Mouse (Mus musculus) midbrain, embryonic 11.5 days (tissue): ENCODE results near the gene Vtn. TPM values are rescaled to one million over a fixed set of nuclear protein-coding genes. Genes with fewer than 3 reads are reported as not detected.
A peak's percentile ranks its signal among the peaks of the same experiment; 100 is the strongest.

ENCODE experiments used
- ATAC-seq: fragments of 200-750 bp; cut with Nextera tagmentation; 2 replicates; pipeline ENCODE4 v1.8.0; 2017; ENCODE audit warnings: moderate TSS enrichment, moderate library complexity; ENCODE audit not compliant: low FRiP score
- DNase-seq: peaks from one replicate; pipeline ENCODE4 v3.0.0; 2015; ENCODE audit warnings: low spot score; ENCODE audit errors: missing footprints
- H3K27ac ChIP-seq: fragments of 300-500 bp; sonication (generic); 2 replicates; pipeline ENCODE4 v1.5.1; 2014; ENCODE audit warnings: low read depth, low read length
- H3K27me3 ChIP-seq: fragments of 300-500 bp; sonication (generic); 2 replicates; pipeline ENCODE4 v1.6.1; 2014; ENCODE audit warnings: mild to moderate bottlenecking, low read length, moderate library complexity, mixed read lengths; ENCODE audit not compliant: control insufficient read depth, insufficient read depth
- H3K36me3 ChIP-seq: fragments of 300-500 bp; sonication (generic); 2 replicates; pipeline ENCODE4 v1.6.1; 2014; ENCODE audit warnings: mild to moderate bottlenecking, low read length, moderate library complexity, mixed read lengths; ENCODE audit not compliant: control insufficient read depth, insufficient read depth
- H3K4me1 ChIP-seq: fragments of 300-500 bp; sonication (generic); 2 replicates; pipeline ENCODE4 v1.6.1; 2014; ENCODE audit warnings: low read length; ENCODE audit not compliant: control insufficient read depth, insufficient read depth
- H3K4me2 ChIP-seq: fragments of 300-500 bp; sonication (generic); 2 replicates; pipeline ENCODE4 v1.6.1; 2014; ENCODE audit warnings: mild to moderate bottlenecking, moderate library complexity
- H3K4me3 ChIP-seq: fragments of 300-500 bp; sonication (generic); 2 replicates; pipeline ENCODE4 v1.5.1; 2014; ENCODE audit warnings: low read depth, low read length
- H3K9ac ChIP-seq: fragments of 300-500 bp; sonication (generic); 2 replicates; pipeline ENCODE4 v1.6.1; 2014; ENCODE audit warnings: low read length
- H3K9me3 ChIP-seq: fragments of 300-500 bp; sonication (generic); 2 replicates; pipeline ENCODE4 v1.6.1; 2016; ENCODE audit warnings: low read length; ENCODE audit not compliant: control insufficient read depth
- WGBS: fragments of 180-500 bp; shearing (Covaris S2); extraction: QIAGEN DNeasy Blood & Tissue Kit; methylation state at CpG from one replicate; pipeline ENCODE4 v1.1.7; 2014; 5-methylcytosine and 5-hydroxymethylcytosine counted together
- polyA plus RNA-seq: library from polyadenylated mRNA; unstranded; fragments of >200 nt; fragmentation: Nextera tagmentation; extraction: Ambion mirVana; gene quantifications from 2 replicates; pipeline ENCODE4 v1.2.1, GENCODE M21; 2014

Gene Vtn
- polyA plus RNA-seq, 1 experiment from 2014 or later = 145 TPM

DNA sequence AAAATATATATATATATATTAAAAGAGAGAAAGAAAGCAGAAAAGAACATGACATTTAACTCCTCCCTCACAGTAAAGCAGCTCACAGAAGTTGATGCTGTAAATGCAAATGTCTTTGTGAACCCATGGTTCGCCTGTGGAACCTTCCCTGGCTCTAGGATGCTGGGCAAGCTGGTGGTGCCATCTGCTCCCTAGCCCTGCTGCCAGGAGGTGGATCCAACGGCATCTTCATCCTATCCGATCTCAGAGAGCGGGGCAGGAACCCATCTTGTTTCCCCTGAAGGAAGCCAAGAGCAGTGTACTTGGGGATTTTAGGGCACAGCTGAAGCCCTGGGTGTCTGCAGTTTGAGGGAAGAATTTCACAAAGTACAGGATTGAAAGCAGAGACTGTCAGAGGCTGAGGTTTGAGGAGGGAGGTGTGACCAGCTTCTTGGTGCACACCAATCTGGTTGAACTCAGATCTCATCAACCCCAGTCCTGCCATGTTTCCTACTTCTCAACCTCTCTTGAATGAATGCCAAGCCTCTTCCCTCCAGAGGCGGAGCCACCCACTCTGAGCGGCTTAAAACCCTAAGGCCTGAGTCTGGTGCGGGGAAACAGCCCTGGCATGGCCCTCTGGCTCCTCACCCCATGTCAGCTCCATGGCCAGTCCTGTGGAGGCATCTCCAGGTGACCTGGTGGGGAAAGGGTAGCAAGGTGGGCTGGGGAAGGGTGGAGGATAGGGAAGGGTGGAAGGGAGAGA, 4.2 kb downstream of the Vtn start, which contains the start of gene Sebox:
Sebox (plus strand) TSS at position 539 of the 742 bp plus-strand sequence.
- peaks cover 10% of the 10 kb centered on the region; the same call in 1 of the 2 replicates for H3K4me1 ChIP-seq
- H3K4me3 ChIP-seq = no peak within 1 kb of the TSS
- H3K27me3 ChIP-seq = no peaks in the 10 kb centered on the region
- H3K27ac ChIP-seq = no peak within 1 kb of the TSS
- H3K36me3 ChIP-seq = peaks cover 2% of the 10 kb centered on the region; the same call in 1 of the 2 replicates
- H3K9me3 ChIP-seq = no peaks in the 10 kb centered on the region
- DNase-seq (no peak), ATAC-seq (no peak)
- no peak within 1 kb of the TSS for H3K4me2 ChIP-seq
- 65% methylated on average over 7 of the region's 7 CpGs for WGBS
- no peak within 1 kb of the TSS for H3K9ac ChIP-seq

DNA sequence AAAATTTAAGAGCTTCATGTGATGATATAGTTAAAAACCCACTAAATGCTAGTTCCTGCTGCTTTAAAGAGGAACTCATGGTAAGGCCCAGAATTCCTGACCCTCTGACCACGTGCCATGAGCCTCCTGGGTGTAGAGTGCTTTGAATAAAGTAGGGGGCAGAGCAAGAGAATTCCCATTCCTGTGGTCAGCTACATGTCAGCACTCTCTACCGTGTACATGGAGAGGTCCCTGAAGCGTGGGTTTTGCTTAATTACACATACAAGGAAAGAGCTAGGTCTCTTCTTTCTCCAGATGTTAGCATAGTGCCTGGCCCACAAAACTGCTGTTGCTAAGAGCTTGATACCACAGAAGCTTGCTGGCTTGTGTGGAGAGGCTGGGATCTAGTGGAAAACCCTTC, 6.5 kb downstream of the Vtn start:
- DNase-seq (no peak), ATAC-seq (no peak)
- no peaks in the 10 kb centered on the region for H3K4me1 ChIP-seq
- H3K9ac ChIP-seq = no peak overlapping the region
- no peak overlapping the region for H3K4me2 ChIP-seq
- H3K27ac ChIP-seq = no peak overlapping the region
- H3K36me3 ChIP-seq = peaks cover 2% of the 10 kb centered on the region; the same call in 1 of the 2 replicates
- WGBS = 83% methylated on average over 3 of the region's 3 CpGs
- no peaks in the 10 kb centered on the region for H3K9me3 ChIP-seq
- no peak overlapping the region for H3K4me3 ChIP-seq
- no peaks in the 10 kb centered on the region for H3K27me3 ChIP-seq

DNA sequence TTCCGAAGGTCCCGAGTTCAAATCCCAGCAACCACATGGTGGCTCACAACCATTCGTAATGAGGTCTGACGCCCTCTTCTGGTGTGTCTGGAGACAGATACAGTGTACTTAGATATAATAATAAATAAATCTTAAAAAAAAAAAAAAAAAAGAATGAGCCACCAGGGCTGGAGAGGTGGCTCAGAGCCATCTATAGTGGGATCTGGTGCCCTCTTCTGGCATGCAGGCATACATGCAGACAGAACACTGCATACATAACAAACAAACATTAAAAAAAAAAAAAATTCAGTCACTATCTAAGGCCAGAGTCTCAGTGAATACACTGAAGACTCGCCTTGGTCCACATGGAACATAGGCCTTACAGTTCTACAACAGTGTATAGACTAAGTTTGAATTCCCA, 10.3 kb downstream of the Vtn start:
- H3K36me3 ChIP-seq = peaks cover 2% of the 10 kb centered on the region; the same call in 1 of the 2 replicates
- H3K9ac ChIP-seq = no peak overlapping the region
- H3K4me1 ChIP-seq = peaks cover 13% of the 10 kb centered on the region
- H3K4me2 ChIP-seq = no peak overlapping the region
- no peak overlapping the region for H3K27ac ChIP-seq
- 82% methylated on average over 5 of the region's 5 CpGs for whole genome bisulfite sequencing
- no peak overlapping the region for H3K4me3 ChIP-seq
- DNase-seq (no peak), ATAC-seq (no peak)
- no peaks in the 10 kb centered on the region for H3K27me3 ChIP-seq
- H3K9me3 ChIP-seq = no peaks in the 10 kb centered on the region

GRCm38 (mm10) chr11:78512025-78512957, 13.4 kb downstream of the Vtn start, which contains the start of the genes Tmem199 and Poldip2:
Tmem199 (minus strand) TSS chr11:78512172.
Poldip2 (plus strand) TSS chr11:78512193.
- Histone ChIP-seq H3K27me3 (no peaks in the 10 kb centered on the region), H3K36me3 (peaks cover 12% of the 10 kb centered on the region; the same call in 1 of the 2 replicates), H3K4me1 (peaks cover 13% of the 10 kb centered on the region), H3K9ac (peak within 1 kb of the TSS; percentile 95), H3K4me2 (peak within 1 kb of the TSS; percentile 73), H3K4me3 (peak within 1 kb of the TSS; percentile 88), H3K27ac (peak within 1 kb of the TSS; percentile 63), H3K9me3 (no peaks in the 10 kb centered on the region)
- ATAC-seq = peak; percentile 95
- 1% methylated on average over 67 of the region's 67 CpGs for WGBS
- DNase-seq = peak; percentile 99

GRCm38 (mm10) chr11:78513106-78513790, 14.4 kb downstream of the Vtn start:
- H3K27ac ChIP-seq = no peak overlapping the region

GRCm38 (mm10) chr11:78515549-78516325, 16.8 kb downstream of the Vtn start:
- DNase-seq (no peak), ATAC-seq (no peak)
- 55% methylated on average over 2 of the region's 2 CpGs for WGBS
- H3K4me3 ChIP-seq = no peak overlapping the region
- no peak overlapping the region for H3K9ac ChIP-seq
- peaks cover 13% of the 10 kb centered on the region for H3K4me1 ChIP-seq
- H3K27ac ChIP-seq = no peak overlapping the region
- H3K4me2 ChIP-seq = no peak overlapping the region
- no peaks in the 10 kb centered on the region for H3K27me3 ChIP-seq
- H3K9me3 ChIP-seq = no peaks in the 10 kb centered on the region
- peaks cover 21% of the 10 kb centered on the region; the same call in 1 of the 2 replicates for H3K36me3 ChIP-seq

More at GRCm38 (mm10) chr11:78513106-78513790, 14.4 kb downstream of the Vtn start:
- Histone ChIP-seq H3K4me2 (peak overlapping the region; percentile 73), H3K4me1 (peaks cover 13% of the 10 kb centered on the region), H3K9me3 (no peaks in the 10 kb centered on the region), H3K9ac (peak overlapping the region; percentile 95), H3K27me3 (no peaks in the 10 kb centered on the region), H3K36me3 (peaks cover 16% of the 10 kb centered on the region; the same call in 1 of the 2 replicates), H3K4me3 (peak overlapping the region; percentile 88; the same call in 1 of the 2 replicates)
- 82% methylated on average over 3 of the region's 3 CpGs for WGBS
- ATAC-seq = no peak
- DNase-seq = no peak

DNA sequence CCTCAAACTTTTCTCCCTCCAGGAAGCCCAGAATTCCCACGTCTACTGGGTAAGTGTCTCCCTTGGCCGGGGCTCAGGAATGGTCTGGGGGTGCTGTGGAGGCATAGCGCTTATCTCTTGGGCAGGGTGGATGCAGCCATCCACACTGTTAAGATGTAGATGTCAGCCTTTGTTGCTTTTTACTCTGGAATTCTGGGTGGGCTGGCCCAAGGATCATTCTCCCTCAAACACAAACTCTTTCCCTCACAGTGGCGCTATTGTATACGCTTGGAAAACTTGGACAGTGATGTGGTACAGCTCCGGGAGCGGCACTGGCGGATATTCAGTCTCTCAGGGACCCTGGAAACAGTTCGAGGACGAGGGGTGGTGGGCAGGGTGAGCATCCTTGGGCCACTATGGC, 20.0 kb downstream of the Vtn start:
- H3K27ac ChIP-seq = no peak overlapping the region
- 95% methylated on average over 10 of the region's 10 CpGs for WGBS
- H3K4me1 ChIP-seq = no peaks in the 10 kb centered on the region
- ATAC-seq (no peak), DNase-seq (no peak)
- no peak overlapping the region for H3K4me3 ChIP-seq
- H3K27me3 ChIP-seq = no peaks in the 10 kb centered on the region
- H3K9me3 ChIP-seq = no peaks in the 10 kb centered on the region
- peaks cover 40% of the 10 kb centered on the region; the same call in 1 of the 2 replicates for H3K36me3 ChIP-seq
- no peak overlapping the region for H3K9ac ChIP-seq
- no peak overlapping the region for H3K4me2 ChIP-seq

DNA sequence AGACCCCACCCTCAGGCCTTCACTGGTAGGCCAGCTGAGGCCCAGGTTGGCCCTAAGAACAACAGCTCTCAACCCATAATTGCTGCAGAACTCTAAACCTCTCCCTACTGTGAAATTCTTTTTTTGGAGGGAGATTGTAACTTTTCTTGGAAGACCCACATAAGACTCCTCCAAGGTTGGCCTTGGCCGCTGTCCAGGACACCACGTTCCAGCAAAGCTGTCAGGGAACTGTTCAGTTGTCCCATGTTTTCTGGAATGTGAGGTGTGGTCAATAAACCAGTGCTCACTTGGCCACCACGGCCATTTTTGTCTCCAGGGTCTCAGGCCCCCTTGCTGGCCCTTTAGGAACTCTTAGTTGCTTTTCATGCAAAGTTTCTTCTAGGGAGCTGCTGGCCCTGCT, 23.0 kb downstream of the Vtn start:
- Histone ChIP-seq H3K4me1 (no peaks in the 10 kb centered on the region), H3K27ac (no peak overlapping the region), H3K4me2 (no peak overlapping the region), H3K9me3 (no peaks in the 10 kb centered on the region), H3K27me3 (no peaks in the 10 kb centered on the region), H3K9ac (no peak overlapping the region), H3K4me3 (no peak overlapping the region), H3K36me3 (peaks cover 44% of the 10 kb centered on the region)
- DNase-seq (no peak), ATAC-seq (no peak)
- WGBS = 94% methylated on average over 3 of the region's 3 CpGs
